Mouse (Mus musculus): ENCODE measurements around the gene Gprc5d.

Gene Gprc5d

GRCm38 (mm10) chr6:135068221-135068620 lies 49.9 kb downstream of the Gprc5d start:
- no peak for DNase-seq (ENCODE audit: low spot score)

DNA sequence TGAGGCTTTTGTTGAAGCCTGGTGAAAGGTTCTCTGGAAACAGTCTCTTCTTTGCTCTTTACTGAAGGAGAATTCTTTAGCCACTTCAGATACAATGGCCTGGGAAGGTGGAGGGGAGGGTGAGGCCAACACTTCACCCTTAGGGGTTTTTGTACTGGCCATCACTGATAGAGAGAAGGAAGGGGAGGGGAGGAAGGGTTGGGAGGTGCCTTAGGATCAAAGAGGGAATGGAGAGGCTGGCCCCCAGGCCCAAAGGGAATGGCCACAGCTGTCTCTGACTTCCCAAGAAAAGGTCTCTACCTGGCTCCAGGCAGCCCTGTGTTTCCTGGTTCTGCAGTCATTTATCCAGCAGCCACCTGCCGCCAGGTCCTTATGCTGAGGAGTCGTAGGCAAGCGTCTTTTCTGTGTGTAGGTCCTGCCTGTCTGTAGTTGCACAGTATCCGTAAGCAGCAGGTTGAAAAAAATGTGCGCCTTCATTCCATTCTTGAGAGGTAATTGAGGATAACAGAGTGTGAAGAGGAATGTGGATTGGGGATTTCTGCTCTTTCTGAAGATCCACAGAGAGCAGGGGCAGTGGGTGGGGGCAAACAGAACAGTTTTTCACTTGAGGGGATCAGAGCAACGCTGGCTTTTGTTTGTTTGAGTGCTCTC lies 51.2 kb downstream of the Gprc5d start:
- DNase-seq (ENCODE audit: low spot score) = no peak

DNA sequence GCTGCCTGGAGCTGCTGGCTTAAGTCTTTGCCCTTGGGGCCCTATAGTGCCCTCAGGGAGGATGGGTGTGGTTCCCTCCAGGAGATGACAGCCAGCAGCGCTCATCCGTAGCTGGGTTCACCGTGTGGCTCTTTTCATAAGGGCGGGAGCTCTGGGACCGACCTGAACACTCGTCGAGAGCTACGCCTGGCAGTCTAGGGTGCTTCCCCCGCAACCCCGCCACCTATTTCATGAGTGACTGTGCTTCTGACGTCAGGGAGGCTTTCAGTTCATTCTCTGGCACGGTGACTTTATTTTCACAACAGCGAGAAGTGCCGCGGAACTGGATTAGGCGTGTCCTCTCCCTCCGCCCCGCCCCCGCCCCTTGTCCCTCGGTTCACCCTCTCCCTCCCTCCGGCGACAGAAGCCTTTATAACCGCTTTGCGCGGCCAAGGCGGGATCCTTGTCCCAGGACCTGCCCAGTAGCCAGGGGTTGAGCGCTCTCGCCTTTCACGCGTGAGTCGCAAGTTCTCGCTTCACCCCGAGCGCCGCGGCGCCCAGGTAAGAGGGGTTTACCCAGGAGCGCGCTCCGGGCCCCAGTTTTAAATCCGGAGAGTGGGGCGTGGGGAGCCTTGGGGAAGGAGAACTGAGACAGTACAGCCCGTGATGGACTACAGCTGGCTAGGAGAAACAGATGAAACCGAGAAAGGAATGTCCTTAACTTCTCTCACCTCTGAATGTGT lies 52.7 kb downstream of the Gprc5d start, which contains the start of gene Gprc5a:
Gene Gprc5a (plus strand): TSS at position 416 of the 722 bp plus-strand sequence.
- DNase-seq (ENCODE audit: low spot score) = peak; percentile 75

- no peak for DNase-seq (ENCODE audit: low spot score)
These were observed 53.5 kb downstream of the Gprc5d start for GRCm38 (mm10) chr6:135064621-135065020.

- no peak for DNase-seq (ENCODE audit: low spot score)
These were observed 57.4 kb downstream of the Gprc5d start for GRCm38 (mm10) chr6:135060728-135061127.
